Mouse (Mus musculus): ENCODE data around the gene Iqck. TPM values are rescaled to one million over a fixed set of nuclear protein-coding genes. Genes with fewer than 3 reads are reported as not detected.

Gene Iqck
- polyA plus RNA-seq, 1 experiment from 2014 or later, result 4.9 TPM

- no peak for ATAC-seq (replicated peaks)
- H3K4me1 ChIP-seq, result peaks cover 8% of the 10 kb centered on the region
- H3K4me3 ChIP-seq, result no peak overlapping the region
- WGBS, result 78% methylated on average over 2 of the region's 2 CpGs
- no peak overlapping the region for H3K9ac ChIP-seq
- H3K27me3 ChIP-seq (replicated peaks), result no peaks in the 10 kb centered on the region
- no peak overlapping the region for H3K4me2 ChIP-seq
- H3K27ac ChIP-seq, result no peak overlapping the region
- no peaks in the 10 kb centered on the region for H3K9me3 ChIP-seq
- H3K36me3 ChIP-seq (replicated peaks), result no peaks in the 10 kb centered on the region
These were observed 144.3 kb downstream of the Iqck start for GRCm38 (mm10) chr7:118999857-119000256.

GRCm38 (mm10) chr7:119001965-119002364 lies 146.4 kb downstream of the Iqck start:
- 51% methylated on average over 2 of the region's 2 CpGs for WGBS
- H3K27me3 ChIP-seq (replicated peaks), result no peaks in the 10 kb centered on the region
- no peak for ATAC-seq (replicated peaks)
- no peaks in the 10 kb centered on the region for H3K4me1 ChIP-seq
- no peak overlapping the region for H3K4me3 ChIP-seq
- H3K9ac ChIP-seq, result no peak overlapping the region
- no peak overlapping the region for H3K27ac ChIP-seq
- H3K36me3 ChIP-seq (replicated peaks), result no peaks in the 10 kb centered on the region
- no peaks in the 10 kb centered on the region for H3K9me3 ChIP-seq
- no peak overlapping the region for H3K4me2 ChIP-seq

- WGBS, result 49% methylated on average over 2 of the region's 2 CpGs
- Histone ChIP-seq H3K27ac (no peak overlapping the region), H3K27me3 (replicated peaks) (no peaks in the 10 kb centered on the region)
These were observed 146.9 kb downstream of the Iqck start for GRCm38 (mm10) chr7:119002501-119002900.

GRCm38 (mm10) chr7:119010854-119011529 lies 155.4 kb downstream of the Iqck start:
- no peaks in the 10 kb centered on the region for H3K36me3 ChIP-seq (replicated peaks)
- H3K4me1 ChIP-seq, result no peaks in the 10 kb centered on the region
- no peak overlapping the region for H3K4me2 ChIP-seq
- no peak overlapping the region for H3K27ac ChIP-seq
- H3K9me3 ChIP-seq, result no peaks in the 10 kb centered on the region
- 18% methylated on average over 5 of the region's 5 CpGs for WGBS
- H3K27me3 ChIP-seq (replicated peaks), result no peaks in the 10 kb centered on the region
- ATAC-seq (replicated peaks), result peak; percentile 75
- no peak overlapping the region for H3K4me3 ChIP-seq
- H3K9ac ChIP-seq, result no peak overlapping the region

More at GRCm38 (mm10) chr7:119002501-119002900, 146.9 kb downstream of the Iqck start:
- ATAC-seq (replicated peaks), result no peak
- no peak overlapping the region for H3K9ac ChIP-seq
- no peaks in the 10 kb centered on the region for H3K9me3 ChIP-seq
- H3K4me2 ChIP-seq, result no peak overlapping the region
- H3K36me3 ChIP-seq (replicated peaks), result no peaks in the 10 kb centered on the region
- no peaks in the 10 kb centered on the region for H3K4me1 ChIP-seq
- no peak overlapping the region for H3K4me3 ChIP-seq

- ATAC-seq (replicated peaks), result no peak
These were observed 160.2 kb downstream of the Iqck start for GRCm38 (mm10) chr7:119015736-119016135.

GRCm38 (mm10) chr7:119019537-119019936 lies 164.0 kb downstream of the Iqck start:
- H3K9ac ChIP-seq, result no peak overlapping the region
- 22% methylated on average over 4 of the region's 4 CpGs for WGBS
- peak; percentile 80 for ATAC-seq (replicated peaks)
- no peaks in the 10 kb centered on the region for H3K9me3 ChIP-seq
- no peaks in the 10 kb centered on the region for H3K4me1 ChIP-seq
- H3K27me3 ChIP-seq (replicated peaks), result no peaks in the 10 kb centered on the region
- no peak overlapping the region for H3K4me3 ChIP-seq
- H3K4me2 ChIP-seq, result no peak overlapping the region
- no peak overlapping the region for H3K27ac ChIP-seq
- H3K36me3 ChIP-seq (replicated peaks), result no peaks in the 10 kb centered on the region

More at GRCm38 (mm10) chr7:119015736-119016135, 160.2 kb downstream of the Iqck start:
- no peaks in the 10 kb centered on the region for H3K4me1 ChIP-seq
- H3K4me2 ChIP-seq, result no peak overlapping the region
- H3K9me3 ChIP-seq, result no peaks in the 10 kb centered on the region
- no peak overlapping the region for H3K4me3 ChIP-seq
- 0% methylated on average over 3 of the region's 3 CpGs for WGBS
- no peak overlapping the region for H3K27ac ChIP-seq
- no peaks in the 10 kb centered on the region for H3K27me3 ChIP-seq (replicated peaks)
- no peak overlapping the region for H3K9ac ChIP-seq
- no peaks in the 10 kb centered on the region for H3K36me3 ChIP-seq (replicated peaks)

Other genes with a start within 250 kb of the Iqck start
- 186 and 194 TPM in 2 replicates for gene Gde1, start 150.0 kb upstream of the Iqck start, polyA plus RNA-seq (2015; fragmentation: Nextera tagmentation; extraction: Ambion mirVana)
- 29.2 and 30.1 TPM in 2 replicates for gene Ccp110, start 143.2 kb upstream of the Iqck start, polyA plus RNA-seq (2015; fragmentation: Nextera tagmentation; extraction: Ambion mirVana)
- 102 and 105 TPM in 2 replicates for gene Vps35l, start 115.5 kb upstream of the Iqck start, polyA plus RNA-seq (2015; fragmentation: Nextera tagmentation; extraction: Ambion mirVana)
- 69.0 and 70.6 TPM in 2 replicates for gene Knop1, start 502 bp downstream of the Iqck start, polyA plus RNA-seq (2015; fragmentation: Nextera tagmentation; extraction: Ambion mirVana)
- gene Gprc5b, start 139.5 kb downstream of the Iqck start, polyA plus RNA-seq (2015; fragmentation: Nextera tagmentation; extraction: Ambion mirVana), result 6.1 TPM in 2 replicates

Data from midbrain, embryonic 15.5 days (tissue).